Mouse (Mus musculus) cerebellum, postnatal 10 days (tissue): ENCODE measurements around the gene Nfkbie.

Experiments used
- DNase-seq, 2 experiments: peaks; one replicate each; pipeline ENCODE4 v3.0.0; 2021; ENCODE audit warnings: mixed read lengths in 2 of 2

The Nfkbie gene

DNA sequence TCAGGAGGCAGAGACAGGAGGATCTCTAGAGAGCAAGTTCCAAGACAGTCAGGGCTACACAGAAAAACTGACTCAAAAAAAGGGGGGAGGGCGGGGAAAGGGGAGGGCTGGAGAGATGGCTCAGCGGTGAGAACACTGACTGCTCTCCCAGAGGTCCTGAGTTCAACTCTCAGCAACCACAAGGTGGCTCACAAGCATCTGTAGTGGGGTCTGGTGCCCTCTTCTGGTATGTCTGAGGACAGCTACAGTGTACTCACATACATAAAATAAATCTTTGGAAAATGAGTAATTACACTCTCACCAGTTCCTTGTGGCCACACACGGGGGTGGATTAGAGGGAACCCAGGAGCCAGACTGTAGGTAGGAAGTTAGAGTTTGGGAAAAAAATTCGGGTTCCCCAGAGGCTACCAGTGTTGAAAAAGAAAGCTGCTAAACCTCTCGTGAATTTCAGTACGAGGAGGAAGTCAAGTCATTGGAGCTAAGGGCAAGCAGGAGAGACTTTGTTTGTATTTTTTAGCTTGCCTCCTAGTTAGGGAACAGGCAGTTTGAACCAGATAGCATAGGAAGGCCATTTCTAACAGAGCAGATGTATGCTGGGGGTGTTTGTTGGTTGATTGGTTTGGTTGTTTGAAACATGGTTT lies 27.3 kb downstream of the Nfkbie start:
- peak; percentile 47 to 53 for DNase-seq

DNA sequence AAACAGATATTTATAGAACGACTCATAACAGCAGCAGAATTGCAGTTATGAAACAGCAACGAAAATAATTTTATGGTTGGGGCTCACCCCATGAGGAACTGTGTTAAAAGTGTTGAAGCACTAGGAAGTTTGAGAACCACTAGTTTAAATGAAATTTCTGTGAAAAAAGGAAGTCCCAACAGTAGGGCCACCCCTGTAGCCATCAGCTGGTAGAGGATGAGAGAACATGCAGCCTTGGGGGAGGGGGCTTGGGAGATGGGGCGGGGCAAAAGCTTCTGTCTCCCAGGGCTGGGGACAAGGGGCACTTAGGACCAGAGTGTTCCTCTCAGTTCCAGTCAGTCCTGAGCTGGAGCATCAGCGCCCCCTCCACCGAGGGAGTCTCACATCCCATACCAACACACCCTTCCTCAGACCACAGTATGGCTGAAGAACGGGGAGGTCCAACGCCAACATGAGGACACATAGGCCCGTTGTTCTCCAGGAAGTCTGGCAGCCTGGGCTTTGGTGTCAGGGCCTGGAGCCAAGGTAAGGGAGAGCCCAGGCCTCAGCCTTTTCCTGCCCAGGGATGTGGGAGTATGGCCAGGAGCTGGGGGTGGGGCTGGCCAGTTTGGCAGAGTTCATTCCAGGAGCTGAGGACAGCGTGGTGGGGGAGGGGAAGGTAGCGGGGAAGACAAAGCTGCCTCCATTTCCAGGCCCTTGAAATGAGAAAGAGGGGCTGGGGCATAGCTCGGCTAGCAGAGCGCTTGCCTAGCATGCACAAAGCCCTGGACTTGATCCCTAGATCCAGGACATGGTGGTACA lies 28.8 kb downstream of the Nfkbie start:
- peak; percentile 95 to 97 for DNase-seq

GRCm38 (mm10) chr17:45584939-45585678 lies 29.6 kb downstream of the Nfkbie start:
- peak; percentile 92 to 95 for DNase-seq

DNA sequence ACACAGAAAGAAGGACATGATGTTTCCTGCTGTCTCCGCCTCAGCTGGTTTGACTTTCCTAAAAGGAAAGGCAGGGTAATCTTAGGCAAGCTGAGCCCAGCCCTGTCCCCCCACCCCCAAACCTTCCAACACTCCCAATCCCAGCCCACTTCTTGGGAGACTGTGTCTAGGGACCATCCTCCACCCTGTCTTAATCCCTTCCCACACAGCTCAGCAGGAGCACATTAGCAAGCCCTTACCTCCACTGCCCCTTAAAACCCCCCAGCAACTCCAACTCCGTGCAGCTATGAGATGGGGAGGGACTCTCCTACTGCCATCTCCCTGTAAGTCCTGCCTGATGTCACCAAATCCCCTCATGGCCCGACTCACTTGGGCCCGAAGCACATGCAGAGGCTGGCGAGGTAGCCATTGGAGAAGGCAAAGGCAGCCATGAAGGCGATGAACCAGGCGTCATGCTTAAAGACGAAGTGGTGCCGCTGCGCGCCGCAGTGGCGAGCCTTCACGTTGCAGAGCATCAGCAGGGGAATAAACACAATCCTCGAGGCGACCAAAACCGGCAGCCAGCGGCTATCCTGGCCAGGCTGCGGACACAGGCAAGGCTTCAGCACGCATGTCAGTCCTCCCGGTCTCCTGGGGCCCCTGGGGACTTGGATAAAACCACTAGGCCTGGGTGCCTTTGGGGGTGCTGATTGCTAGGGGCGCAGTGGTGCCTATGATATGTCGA lies 30.4 kb downstream of the Nfkbie start:
- no peak for DNase-seq

DNA sequence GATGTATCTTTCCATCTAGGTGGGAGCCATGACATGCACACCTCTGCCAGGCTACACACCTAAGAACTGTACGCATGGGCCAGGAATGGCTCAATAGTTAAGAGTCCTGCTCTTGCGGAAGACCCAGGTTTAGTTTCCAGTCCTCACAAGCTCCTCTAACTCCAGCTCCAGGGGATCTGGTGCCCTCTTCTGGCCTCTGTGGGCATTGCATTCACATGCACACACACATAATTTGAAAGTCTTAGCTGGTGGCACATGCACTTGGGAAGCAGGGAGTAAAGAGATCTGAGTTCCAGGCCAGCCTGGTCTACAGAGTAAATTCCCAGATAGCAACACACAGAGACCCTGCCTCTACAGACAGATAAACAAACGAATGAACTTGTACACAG lies 30.9 kb downstream of the Nfkbie start:
- peak; percentile 70 to 78 for DNase-seq

DNA sequence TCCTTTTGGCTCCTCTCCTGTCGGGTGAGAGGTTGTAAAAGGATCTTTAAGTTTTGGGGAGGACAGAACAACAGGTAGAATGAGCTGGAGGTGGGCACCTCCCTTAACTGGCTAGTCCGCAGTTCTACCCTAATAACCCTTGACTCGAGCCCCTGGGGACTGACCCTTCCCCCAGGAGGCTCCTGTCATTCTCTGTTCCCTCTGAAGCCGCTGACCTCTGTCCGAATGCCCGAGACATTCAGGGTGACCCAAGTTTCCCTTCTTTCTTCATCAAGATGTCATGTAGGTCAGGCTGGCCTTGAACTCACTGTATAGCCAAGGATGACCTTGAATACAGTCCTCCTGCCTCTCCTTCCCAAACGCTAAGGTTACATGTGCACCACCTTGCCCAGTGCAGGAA lies 32.9 kb downstream of the Nfkbie start:
- DNase-seq: peak in 1 of 2 experiments; percentile 20

GRCm38 (mm10) chr17:45589236-45589635 lies 33.7 kb downstream of the Nfkbie start:
- DNase-seq: peak; percentile 86 to 93

DNA sequence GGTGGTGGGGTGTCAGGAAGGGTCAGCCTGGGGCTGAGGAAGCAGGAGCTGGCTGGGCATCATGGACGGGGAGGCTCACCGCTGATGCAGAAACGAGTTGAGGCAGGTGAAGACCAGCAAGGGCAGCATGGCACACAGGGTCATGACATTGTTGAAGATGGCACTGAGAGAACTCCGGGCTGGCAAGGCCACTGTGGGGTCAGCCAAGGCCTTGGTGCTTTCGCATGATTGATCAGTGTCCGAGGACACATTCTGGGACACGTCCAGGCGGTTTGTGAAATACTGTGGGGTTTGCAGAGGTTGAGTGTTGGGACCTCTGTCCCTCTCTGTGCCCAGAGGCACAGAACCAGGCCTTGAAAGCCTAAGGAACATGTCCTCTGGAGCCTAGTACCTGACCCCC lies 34.3 kb downstream of the Nfkbie start:
- DNase-seq: peak in 1 of 2 experiments; percentile 46

- DNase-seq: peak; percentile 15 to 19
These were observed 34.9 kb downstream of the Nfkbie start for GRCm38 (mm10) chr17:45590410-45590809.

DNA sequence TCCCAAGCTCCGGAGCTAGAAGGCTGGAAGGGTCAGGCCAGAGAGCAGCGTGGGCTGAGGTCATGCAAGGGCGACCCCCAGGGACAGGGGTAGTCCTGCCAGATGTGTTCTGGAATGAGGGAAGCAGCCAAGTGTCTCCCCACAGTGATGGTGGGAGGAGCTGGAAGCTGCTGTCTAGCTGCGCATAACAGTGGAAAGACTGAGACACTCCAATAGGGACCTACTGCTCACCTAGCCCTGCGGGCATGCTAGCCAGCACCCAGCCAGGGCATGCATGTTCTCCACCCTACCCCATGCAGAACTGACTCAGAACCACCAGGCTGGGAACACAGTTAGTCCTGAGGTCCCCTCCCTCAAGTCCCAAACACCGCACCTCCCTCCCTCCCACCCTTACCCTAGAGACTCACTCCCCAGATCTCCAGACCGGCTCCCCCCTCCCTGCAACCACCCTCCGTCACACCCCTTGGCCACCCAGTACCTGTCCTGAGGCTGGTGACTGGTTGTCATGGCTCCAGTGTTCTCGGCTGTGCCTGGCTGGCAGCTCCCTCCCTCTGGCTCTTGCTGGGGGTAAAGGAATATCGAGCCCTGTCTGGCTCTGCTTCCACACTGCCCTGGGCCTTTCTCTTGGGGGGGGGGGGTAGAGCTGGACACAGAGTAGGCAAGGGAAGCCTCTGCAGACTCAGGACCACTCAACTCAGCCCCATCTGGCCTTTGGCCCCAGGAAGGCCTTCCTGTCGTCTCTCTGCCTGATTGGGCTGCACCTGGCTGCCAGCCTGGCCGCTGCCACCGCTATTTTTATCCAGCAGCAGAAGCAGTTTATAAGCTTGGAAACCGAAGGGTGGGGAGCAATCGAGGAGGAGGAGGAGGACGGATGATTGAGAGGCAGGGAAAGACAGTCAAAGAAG lies 36.5 kb downstream of the Nfkbie start:
- peak; percentile 75 to 77 for DNase-seq

DNA sequence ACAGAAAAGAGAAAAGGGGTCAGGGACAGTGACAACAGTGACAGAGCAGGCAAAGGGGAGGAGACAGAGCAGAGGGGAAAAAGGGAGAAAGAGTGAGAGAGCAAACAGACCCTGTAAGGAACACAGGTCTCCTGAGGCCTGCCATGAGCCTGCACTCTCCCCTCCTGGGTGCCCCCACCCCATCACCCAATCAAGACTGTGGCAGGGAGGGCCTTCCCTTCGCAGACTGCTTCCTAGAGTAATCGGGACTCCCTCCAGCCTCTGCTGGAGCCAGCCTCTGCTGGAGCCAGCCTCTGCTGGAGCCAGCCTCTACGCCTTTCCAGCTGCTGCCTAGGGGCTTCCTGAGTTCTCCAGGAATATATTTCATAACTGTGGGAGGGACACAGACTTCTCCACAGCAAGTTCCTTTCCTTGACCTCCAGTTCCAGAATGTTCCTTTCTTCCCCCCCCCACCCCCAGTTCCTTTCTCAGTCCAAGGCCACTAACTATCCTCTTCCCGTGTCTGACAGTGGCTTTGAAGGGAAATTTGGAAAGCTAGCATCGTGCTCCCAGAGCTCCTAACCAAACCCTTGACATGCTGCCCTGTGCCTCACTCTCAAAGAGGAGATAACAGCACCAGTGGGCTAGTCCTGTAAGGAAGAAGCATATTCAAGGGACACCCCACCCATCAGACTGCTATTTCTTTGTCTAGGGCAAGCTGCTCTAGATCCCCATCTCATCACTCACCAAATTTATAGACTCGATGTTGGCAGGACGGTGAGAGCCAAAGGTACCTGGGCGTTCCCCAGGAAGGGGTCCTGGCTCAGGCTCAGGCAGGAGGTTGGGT lies 37.3 kb downstream of the Nfkbie start:
- peak; percentile 64 to 67 for DNase-seq

DNA sequence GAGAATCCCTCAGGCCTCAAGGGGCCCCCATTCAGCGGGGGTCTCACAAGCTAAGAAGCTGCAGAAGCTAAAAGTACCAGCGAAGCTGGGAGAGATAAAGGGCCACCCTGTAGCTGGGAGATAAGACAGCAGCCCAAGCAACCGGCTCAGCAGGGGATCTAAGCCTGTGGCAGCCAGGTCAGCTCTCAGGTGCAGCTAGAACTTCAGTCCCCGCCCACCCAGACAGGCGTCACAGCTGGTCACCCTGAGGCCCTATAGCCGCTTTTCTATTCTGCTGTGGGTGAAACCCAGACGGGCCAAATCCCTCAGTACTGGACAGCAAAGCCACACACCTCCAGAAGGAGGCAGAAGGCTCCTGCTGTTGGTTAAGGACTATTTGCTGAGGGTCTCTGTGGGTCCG lies 38.0 kb downstream of the Nfkbie start:
- DNase-seq: peak; percentile 65 to 66

DNA sequence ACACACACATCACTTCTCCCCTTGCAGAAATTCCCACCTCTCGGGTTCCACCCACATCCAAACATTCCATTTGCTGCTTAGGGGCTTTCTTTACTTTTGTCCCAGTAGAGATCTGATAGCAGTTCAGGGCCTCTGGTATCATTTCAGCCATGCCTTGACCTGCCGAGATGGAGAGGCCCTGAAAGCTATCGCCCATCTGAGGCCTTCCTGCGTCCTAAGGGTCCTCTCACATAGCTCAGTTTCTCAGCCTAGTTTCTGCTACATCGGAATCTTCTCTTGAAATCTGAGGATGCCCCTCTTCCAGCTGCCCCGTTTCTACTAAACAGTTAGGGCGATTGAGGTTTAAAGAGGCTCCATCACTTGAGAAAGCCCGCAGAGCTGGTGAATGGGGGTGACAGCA lies 38.7 kb downstream of the Nfkbie start:
- DNase-seq: peak in 1 of 2 experiments; percentile 34

DNA sequence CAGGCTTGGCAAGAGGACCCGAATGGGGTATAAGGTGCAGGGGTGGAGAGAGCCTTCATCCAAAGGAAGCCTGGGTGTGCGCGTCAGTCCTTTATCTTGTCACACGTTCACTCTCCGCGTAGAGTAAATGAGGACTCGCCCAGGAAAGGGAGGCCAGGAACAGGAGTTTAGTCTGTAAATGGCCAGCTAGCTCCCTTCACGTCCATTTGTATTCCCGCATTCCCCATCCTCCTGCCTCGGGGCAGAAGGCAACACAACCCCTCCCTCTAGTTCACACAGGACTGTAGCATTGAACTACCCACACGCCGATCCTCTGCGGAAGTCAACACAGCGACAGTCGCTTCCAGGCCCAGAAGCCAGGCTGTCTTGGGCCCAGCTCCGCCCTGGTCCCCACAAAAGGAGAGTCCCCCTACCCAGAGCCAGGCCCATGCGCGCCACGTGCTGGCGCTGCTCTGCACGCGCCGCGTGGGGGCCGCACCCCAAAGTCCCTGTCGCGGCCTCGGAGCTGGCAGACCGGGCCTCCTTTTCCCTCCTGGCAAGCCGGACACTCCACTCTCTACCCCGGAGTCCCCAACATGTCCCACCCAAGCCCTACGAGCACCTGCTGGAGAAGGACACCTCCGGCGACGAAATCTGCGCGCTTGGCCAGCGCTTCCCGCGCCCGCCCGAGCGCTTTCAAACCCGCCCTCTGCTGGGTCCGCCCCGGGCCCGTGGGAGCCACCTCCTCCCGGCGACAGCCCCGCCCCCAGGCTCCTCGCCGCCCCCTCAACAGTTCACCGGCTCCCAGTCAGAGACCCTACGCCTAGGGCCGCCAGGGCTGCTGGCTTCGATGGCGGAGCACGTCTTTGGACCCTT lies 39.6 kb downstream of the Nfkbie start:
- DNase-seq: peak; percentile 89 to 94

GRCm38 (mm10) chr17:45595736-45596390 lies 40.4 kb downstream of the Nfkbie start:
- peak in 1 of 2 experiments; percentile 80 for DNase-seq

DNA sequence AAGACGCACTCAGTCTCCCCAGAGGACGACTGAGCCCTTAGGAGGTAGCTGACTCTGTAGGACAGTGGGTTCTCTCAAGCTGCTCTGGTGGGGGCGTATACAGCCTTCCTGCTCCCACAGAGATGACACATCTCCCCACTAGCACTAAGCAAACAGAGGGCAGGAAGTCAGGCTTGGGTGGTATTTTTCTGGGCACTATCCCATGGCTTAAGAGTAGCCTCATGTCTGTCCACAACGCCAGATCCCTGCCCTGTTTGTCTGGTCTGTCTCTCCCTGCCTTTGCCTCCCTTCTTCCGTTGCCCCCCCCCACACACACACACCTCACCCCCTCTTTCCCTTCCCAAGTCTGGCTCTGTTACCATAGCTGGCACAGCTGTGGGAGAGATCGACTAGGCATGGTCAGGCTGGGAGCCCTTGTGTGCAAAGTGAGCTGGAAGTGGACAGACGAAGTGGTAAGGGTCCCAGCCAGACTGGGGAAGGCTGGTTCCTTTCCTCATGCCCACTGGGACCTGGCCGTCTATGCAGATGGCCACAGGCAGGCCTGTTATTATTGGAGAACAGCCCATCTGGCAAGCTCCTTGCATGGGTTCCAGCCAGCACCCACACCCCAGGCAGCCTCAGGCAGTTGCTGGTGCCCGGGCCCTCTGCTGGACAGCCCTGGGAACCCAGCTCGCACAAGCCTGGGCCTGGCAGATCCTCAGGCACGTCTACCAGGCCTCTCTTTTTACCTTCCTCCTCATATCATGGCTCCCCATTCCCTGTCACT lies 41.3 kb downstream of the Nfkbie start:
- peak; percentile 91 to 94 for DNase-seq

DNA sequence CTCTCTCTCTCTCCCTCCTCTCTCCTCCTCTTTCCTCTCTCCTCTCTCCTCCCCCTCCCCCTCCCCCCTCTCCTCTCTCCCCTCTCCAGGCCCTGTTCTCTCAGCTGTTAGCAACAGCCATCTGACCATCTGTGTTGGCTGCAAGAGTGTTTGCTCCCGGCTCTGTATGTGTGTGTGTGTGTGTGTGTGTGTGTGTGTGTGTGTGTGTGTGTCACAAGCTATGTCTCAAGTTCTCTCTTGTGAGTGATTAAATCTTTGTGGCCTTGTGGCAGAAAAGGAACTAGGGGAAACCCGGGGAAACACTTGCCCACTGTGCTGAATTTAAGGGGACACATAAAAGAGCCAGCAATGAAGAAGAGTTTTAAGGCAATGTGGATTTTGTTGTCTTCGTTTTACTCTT lies 42.3 kb downstream of the Nfkbie start:
- peak; percentile 84 to 88 for DNase-seq

DNA sequence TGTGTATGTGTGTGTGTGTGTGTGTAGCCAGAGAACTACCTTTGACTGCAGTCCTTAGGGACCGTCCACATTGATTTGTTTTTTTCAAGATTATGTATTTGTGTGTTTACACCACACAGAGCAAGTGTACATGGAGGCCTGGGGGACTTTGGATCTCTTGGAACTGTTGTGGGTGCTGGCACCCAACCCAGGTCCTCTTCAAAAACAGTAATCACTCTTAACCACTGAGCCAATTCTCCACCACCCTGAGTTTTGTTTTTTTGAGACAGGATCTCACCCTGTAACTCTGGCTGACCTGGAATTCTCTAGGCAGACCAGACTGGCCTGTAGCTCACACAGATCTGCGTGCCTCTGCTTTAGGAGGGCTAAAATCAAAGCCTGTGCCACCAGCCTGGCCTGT lies 42.9 kb downstream of the Nfkbie start:
- DNase-seq: peak in 1 of 2 experiments; percentile 53
